Mouse (Mus musculus) kidney, adult 2 months (tissue): ENCODE data around the gene Gm7075.
A peak's percentile ranks its signal among the peaks of the same experiment; 100 is the strongest.

Experiments
- CTCF ChIP-seq: fragments of 200-500 bp; conservative IDR thresholded peaks from 2 replicates; pipeline ENCODE4 v1.5.1; 2011; ENCODE audit warnings: low read depth, mild to moderate bottlenecking, control low read depth, low read length, moderate library complexity, mixed read lengths; ENCODE audit not compliant: insufficient read depth, insufficient read length
- POLR2A ChIP-seq: fragments of 200-500 bp; IDR thresholded peaks from one replicate; pipeline ENCODE4 v1.6.1; 2011; ENCODE audit warnings: low read depth, low read length, control low read depth

DNA sequence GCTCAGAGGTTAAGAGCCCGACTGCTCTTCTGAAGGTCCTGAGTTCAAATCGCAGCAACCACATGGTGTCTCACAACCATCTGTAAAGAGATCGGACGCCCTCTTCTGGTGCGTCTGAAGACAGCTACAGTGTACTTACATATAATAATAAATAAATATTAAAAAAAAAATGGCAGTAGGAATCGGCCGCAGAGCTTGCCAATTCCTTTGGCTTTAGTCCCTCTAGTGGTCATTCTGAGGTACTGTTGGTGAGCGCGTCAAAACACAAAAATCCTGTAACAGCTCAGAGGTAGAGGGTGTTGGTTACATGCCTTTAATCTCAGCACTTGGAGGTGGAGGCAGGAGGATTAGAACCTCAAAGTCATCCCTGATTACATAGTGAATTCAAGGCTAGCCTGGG, 44.1 kb downstream of the Gm7075 start:
- TF ChIP-seq CTCF (peak; percentile 59), POLR2A (no peak)
